Mouse (Mus musculus) erythroblast, embryonic 14.5 days (primary cell): ENCODE measurements around the gene Rbfox3.

Experiments
- GATA1 ChIP-seq: IDR thresholded peaks from 2 replicates; pipeline ENCODE4 v1.6.1; 2012; ENCODE audit warnings: low read length, inconsistent platforms, mixed read lengths
- TAL1 ChIP-seq: IDR thresholded peaks from 3 replicates; pipeline ENCODE4 v1.6.1; 2012; ENCODE audit warnings: low read length, inconsistent platforms, mixed read lengths

- TF ChIP-seq GATA1, result no peak
- TF ChIP-seq TAL1, result no peak
Measured at GRCm38 (mm10) chr11:118520251-118520650, 391.1 kb downstream of the Rbfox3 start.
